Mouse (Mus musculus): ENCODE measurements around the gene Gas2l1.
"Not testable (repeated sequence)": the region's sequence is repeated elsewhere in the genome, so short reads cannot be mapped to it uniquely, and the experiment has no call there.

Gas2l1 gene

GRCm38 (mm10) chr11:5065056-5065821 lies at the start of gene Gas2l1:
Gene Gas2l1 (minus strand): TSS chr11:5065327.
- DNase-seq (ENCODE audit: low read depth), result peak; percentile 77

- DNase-seq (ENCODE audit: low read depth), result no peak
These were observed 48.5 kb upstream of the Gas2l1 start for GRCm38 (mm10) chr11:5113645-5114044.

- DNase-seq (ENCODE audit: low read depth), result no peak
These were observed 44.3 kb upstream of the Gas2l1 start for GRCm38 (mm10) chr11:5109441-5109840.

DNA sequence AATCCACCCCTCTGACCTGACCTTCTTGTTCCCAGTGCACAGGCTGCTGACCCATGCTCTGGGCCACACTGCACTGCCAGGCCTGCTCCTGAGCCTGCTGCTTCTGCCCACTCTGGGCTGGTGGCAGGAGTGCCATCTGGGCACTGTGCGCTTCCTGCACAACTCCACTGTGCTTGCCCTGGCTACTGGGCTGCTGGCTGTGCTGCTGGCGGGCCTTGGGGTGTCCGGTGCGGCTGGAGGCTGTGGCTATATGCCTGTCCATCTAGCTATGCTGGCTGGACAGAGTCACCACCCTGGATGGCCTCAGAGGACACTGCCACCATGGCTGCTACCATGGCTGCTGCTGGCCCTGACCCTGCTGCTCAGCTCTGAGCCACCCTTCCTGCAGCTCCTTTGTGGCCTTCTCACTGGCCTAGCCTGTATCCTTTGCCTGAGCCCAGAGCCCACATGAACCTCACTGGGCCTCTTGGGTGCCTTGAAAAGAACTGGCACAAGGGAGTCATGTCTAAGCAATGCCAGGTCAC lies 38.9 kb upstream of the Gas2l1 start:
- DNase-seq (ENCODE audit: low read depth), result no peak

GRCm38 (mm10) chr11:5102384-5102783 lies 37.3 kb upstream of the Gas2l1 start:
- DNase-seq (ENCODE audit: low read depth), result no peak

DNA sequence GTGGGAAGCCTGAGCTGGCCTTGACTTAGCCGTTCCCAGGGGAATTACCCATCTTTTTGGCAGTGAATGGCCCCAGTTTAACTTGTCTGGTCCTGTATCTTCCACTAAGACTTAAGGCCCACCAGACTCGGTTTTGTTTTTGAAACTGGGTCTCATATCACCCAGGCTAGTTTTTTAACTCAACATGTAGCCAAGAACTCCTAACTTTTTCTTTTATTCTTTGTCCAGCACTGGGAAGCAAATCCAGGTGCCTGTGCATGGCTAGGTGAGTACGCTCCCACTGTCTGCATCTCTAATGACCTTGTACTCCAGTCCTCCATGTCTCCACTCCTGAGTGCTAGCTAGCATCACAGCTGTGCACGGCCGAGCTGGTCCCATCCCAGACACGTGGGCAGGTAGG lies 36.5 kb upstream of the Gas2l1 start:
- no peak for DNase-seq (ENCODE audit: low read depth)

DNA sequence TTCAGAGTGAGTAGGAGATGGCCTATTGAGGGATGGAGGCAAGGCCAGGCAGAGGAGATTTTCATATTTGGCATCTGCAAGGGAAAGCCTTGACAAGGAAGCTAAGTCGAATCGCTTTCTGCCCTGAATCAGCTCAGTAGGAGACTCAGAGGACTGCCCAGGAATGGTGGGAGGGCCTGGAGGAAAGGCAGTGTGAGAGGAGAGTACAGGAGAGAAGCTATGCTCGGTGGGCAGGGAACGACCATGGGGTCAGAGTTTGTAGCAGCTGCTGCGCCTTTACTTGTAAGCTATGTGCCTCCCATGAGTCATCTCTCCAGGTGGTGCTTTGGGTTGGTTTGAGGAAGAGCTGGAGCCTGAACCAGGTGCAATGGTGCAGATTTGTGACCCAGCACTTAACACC lies 35.7 kb upstream of the Gas2l1 start:
- no peak for DNase-seq (ENCODE audit: low read depth)

DNA sequence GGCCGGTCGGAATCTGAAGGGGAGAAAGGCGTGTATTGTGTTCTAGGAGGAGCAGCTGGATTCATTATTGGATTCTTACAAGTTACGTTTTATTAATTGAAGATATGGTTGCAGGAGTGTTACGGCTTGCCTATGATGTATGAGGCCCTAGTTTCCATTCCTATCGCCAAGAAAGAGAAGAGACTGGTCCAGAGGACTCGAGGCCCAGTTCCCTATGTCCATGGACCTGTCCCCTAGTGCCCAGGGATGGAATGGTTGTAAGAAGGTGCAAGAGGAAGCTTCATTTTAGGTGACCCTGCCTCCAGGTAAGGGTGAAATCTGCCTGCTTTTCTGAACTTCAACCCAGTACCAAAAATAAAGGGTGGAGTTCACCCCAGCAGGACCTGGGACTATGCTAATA lies 35.2 kb upstream of the Gas2l1 start:
- no peak for DNase-seq (ENCODE audit: low read depth)

DNA sequence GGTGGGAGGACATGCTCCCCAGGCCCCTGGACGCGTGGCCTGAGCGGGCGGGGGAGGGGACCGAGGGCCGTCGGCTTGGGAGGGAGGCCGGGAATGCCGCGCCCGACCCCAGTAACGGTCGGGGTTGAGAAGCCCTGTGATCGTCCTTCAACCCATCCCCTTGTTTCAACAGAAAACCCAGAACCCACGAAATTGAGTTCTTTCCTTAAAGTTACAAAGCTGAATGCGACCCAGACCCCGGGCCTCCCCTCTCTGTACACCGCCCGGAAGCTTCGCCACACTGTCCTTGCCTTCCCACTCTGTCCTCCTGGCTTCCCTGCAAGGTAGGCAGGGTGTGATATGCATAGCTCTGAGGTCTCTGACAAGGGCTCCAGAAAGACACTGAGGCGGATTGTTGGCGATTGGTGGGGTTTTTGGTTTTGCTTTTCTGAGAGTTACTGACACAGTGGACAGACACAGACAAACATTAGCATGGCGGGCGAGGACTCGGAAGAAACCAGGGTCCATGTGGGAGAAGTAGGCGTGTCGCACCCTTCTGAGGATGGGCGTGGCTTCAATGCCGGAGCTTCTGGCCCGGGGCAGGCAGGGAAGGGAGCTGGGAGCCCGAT lies 34.6 kb upstream of the Gas2l1 start:
- DNase-seq (ENCODE audit: low read depth), result peak; percentile 75

DNA sequence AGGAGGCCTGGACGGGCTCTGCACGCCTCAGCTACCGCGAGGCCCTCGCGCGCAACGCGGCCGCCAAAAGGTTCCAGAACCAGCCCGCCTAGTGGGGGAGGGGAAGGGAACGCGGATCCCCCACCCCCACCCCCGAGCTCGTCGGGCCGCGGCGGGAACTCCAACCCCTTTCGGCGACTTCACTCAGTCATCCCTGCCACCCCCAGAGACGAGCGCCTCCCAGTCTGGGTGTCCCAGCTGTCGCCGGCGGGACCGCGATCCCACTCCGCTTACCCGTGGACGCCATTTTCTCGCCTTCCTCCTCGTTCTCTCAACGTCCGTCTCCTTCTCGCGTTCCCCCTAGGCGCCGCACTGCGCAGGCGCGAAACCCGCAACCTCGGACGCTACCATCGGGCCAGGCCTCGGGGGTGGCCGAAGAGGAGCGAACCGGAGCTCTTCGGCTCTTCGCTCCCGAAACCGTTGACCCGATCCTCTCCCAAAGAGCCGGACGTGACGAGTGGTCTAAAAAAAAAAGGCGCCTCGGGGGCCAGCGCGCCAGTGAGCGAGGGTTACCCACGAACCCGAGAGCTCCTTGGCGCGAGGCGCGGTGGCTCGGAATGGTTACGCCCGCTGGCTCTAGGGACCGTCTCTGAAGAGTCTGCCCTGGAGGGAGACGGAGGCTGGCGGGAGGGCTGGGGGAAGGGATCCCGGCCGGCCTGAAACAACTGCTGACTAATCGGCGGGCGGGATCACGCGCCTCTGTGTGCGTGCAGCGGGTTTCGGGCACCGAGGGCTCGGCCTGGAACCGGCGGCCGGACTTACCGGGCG lies 33.8 kb upstream of the Gas2l1 start, which contains the start of the genes Rhbdd3 and Ewsr1:
Gene Rhbdd3 (plus strand): TSS at position 191 of the 807 bp plus-strand sequence.
Gene Ewsr1 (minus strand): TSS at position 531 of the 807 bp plus-strand sequence.
- peak; percentile 91 for DNase-seq (ENCODE audit: low read depth)

DNA sequence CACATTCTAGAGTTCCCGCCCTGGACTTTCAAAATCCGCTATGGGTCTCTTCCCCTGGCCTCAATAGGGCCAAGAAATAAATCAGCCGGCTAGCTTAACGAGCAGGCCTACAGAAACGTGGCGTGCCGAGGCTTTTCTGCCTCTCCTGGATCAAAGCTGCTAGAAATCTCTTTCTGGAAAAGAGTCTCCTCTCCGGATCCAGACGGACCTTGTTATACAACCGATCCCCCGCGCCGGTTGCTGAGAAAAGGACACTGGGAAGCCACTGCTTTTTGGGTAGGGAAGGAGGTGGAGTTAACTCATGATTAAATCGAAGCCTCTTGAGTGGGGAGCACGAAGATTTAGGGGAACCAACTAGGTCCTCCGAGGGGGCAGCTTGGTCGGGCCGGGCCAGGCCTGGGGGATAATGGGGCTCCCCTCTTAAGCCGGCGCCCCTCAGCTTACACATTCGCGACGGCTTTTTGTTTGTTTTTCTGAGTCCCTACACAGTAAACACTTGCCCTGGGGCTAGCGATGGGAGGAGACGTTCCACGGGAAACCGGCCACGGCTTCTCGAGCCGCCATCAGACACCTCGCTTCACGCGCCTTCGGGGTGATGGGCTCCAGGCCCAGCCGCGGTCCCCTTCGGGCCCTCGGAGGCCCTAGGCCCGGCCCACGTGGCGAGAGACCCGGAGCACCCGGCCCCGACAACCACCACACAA lies 33.1 kb upstream of the Gas2l1 start:
- DNase-seq (ENCODE audit: low read depth), result no peak

DNA sequence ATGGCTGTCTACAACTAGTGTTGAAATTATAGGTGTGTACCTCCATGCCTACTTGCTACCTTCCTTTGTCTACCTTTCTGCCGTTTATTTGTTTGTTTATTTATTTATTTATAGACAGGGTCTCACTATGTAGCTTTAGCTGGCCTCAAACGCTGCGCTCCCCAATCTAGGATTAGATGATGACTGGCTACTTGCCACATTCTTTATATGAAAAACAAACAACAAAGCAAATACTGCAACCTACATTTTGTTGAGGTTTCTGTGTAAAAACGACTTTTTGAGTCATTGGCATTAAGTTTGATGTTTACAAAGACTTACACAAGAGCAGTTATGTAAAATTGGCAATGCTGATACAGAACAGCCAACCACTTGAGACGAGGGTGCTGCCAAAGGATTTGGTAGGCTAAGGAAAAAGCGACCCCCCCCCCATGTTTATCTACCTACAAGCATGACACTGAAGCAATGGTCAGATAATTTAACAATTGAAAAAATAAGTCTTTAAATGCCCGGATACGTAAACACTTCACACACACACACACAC lies 31.4 kb upstream of the Gas2l1 start:
- DNase-seq (ENCODE audit: low read depth), result no peak

GRCm38 (mm10) chr11:5095877-5096276 lies 30.8 kb upstream of the Gas2l1 start:
- no peak for DNase-seq (ENCODE audit: low read depth)

DNA sequence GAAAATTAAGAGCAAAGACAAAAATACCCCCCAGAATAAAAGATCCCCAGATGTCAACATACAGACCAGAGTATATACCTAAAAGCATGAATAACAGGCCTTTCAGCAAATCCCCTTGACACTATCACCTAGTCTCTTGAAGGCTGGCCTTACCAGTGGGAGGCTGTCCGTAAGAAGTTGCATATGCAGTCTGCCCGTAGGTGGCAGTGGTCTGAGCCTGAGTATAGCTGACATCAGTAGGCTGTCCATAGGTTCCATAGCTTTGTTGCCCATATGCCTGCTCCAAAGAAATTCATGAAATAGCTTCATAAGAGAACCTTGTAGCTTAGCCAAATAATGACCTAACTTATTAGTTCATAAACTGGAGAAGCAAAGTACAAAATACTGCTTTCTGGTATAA lies 26.6 kb upstream of the Gas2l1 start:
- no peak for DNase-seq (ENCODE audit: low read depth)

GRCm38 (mm10) chr11:5089147-5089546 lies 24.0 kb upstream of the Gas2l1 start:
- DNase-seq (ENCODE audit: low read depth), result no peak

- not testable (repeated sequence) for DNase-seq (ENCODE audit: low read depth)
These were observed 11.7 kb upstream of the Gas2l1 start for GRCm38 (mm10) chr11:5076843-5077242.

GRCm38 (mm10) chr11:5075760-5076159 lies 10.6 kb upstream of the Gas2l1 start:
- DNase-seq (ENCODE audit: low read depth), result no peak

DNA sequence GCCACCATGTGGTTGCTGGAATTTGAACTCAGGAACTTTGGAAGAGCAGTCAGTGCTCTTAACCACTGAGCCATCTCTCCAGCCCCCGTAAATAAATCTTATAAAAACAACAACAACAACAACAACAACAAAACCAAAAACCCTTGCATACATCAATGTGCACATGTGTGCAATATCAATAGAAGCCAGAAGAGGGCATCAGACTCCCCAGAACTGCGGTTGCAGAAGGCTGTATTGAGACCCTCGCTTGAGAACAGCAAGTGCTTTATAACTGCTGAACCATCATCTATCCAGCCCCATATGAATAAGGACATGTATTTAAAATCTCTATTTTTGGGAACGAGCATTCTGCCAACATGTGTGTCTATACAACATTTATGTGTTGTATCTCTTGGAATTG lies 9.8 kb upstream of the Gas2l1 start:
- DNase-seq (ENCODE audit: low read depth), result no peak

- no peak for DNase-seq (ENCODE audit: low read depth)
These were observed 3.2 kb upstream of the Gas2l1 start for GRCm38 (mm10) chr11:5068126-5068971.

DNA sequence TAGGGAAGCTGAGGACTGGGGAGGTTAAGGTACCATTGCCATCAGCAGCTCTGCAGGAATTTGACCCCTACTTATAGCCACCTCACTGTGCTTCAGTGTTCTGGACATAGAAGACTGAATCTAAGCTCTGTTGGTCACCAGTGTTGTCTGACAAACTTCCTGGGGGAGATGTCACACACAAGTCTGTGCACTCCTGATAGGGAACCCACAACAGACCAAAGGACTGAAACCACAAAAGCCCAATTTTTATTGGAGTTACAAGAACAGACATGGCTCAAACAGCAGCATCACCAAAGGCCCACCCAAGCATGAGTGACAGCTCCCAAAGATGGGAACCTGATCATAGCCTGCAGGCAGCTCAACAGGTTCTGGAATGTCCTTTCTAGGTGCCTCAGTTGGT lies 1.9 kb upstream of the Gas2l1 start:
- no peak for DNase-seq (ENCODE audit: low read depth)

Measured in c-Kit-positive CD71-positive TER-119-negative erythroid progenitor cells, embryonic 14.5 days (primary cell).